Mouse (Mus musculus) myocyte (in vitro differentiated cells): ENCODE results near the gene Vmn1r218.

Experiments
- E2F4 ChIP-seq: IDR thresholded peaks from one replicate; pipeline ENCODE4 v1.6.1; 2011; ENCODE audit warnings: mild to moderate bottlenecking, control low read depth, moderate library complexity; ENCODE audit not compliant: insufficient read depth
- POLR2A ChIP-seq: IDR thresholded peaks from one replicate; pipeline ENCODE4 v1.6.1; 2011; ENCODE audit warnings: low read depth, mild to moderate bottlenecking, control low read depth, moderate library complexity; ENCODE audit not compliant: insufficient read length

DNA sequence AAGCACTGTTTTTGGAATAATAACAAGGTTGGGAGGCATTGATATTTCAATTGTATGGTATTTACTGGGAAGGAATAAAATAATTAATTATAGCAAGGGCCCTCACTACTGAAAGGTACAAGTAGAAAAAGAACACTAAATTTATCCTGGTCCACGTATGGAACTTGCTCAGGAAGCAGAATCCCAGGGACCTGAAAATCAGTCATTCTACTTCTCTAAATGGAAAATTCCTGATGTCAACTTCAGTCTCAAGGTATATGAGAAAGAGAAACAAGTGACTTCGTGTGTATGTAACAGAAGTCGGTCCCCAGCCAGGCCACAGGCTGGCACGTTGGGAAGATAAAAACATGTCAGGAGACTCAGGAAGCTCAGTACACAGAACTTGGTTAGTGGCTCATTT lies 26.1 kb downstream of the Vmn1r218 start, which contains the start of gene Vmn1r219:
- TF ChIP-seq E2F4 (no peak), POLR2A (no peak)
